Mouse (Mus musculus) olfactory bulb, adult 2 months (tissue): ENCODE measurements at regions not wholly inside any gene's neighbourhood (a gene's known extent, or its start where the extent isn't known, plus 50 kb on each side); places are given as distances from the start of the nearest gene placed in this dataset.

ENCODE experiments used
- CTCF ChIP-seq: fragments of 200-500 bp; IDR thresholded peaks from 2 replicates; pipeline ENCODE4 v1.5.1; 2012; ENCODE audit warnings: low read depth, mild to moderate bottlenecking, low read length, moderate library complexity; ENCODE audit not compliant: insufficient read depth
- POLR2A ChIP-seq: fragments of 200-500 bp; IDR thresholded peaks from 2 replicates; pipeline ENCODE4 v1.6.1; 2012; ENCODE audit warnings: mild to moderate bottlenecking, low read depth, low read length, moderate library complexity; ENCODE audit not compliant: insufficient read depth

DNA sequence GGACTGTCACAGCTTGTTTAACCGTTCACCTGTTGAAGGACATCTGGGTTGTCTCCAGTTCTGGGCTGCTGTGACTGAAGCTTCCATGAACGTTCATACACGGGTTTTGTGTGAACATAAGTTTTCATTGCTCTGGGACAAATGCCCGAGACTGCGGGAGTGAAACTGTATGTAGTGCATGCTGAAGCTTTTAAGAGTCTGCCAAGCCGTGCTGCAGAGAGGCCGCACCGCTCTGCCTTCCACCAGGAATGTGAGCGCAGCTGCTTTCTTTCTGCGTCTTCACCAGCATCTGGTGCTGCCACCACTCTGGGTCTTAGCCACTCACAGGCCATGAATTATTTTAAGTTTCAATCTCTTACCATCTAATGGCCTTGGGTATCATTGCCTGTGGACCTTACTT, 232.8 kb downstream of the Tgfb2 start:
- TF ChIP-seq POLR2A: no peak
- TF ChIP-seq CTCF: no peak
